Mouse (Mus musculus): ENCODE results near the gene Tmem132b. TPM values are rescaled to one million over a fixed set of nuclear protein-coding genes. Genes with fewer than 3 reads are reported as not detected.

Tmem132b gene
- polyA plus RNA-seq, 1 experiment, result under 0.01 TPM

- Histone ChIP-seq H3K4me3 (ENCODE audit: insufficient read depth, poor library complexity, severe bottlenecking) (no peak overlapping the region), H3ac (ENCODE audit: control insufficient read depth, insufficient read length, low read depth) (no peak overlapping the region), H3K79me2 (ENCODE audit: control insufficient read depth, insufficient read depth) (no peaks in the 10 kb centered on the region), H3K27me3 (ENCODE audit: control insufficient read depth, insufficient read depth, insufficient read length) (peaks cover 29% of the 10 kb centered on the region), H3K36me3 (ENCODE audit: control insufficient read depth, insufficient read depth) (no peaks in the 10 kb centered on the region), H3K79me3 (ENCODE audit: low read depth) (no peaks in the 10 kb centered on the region)
- TF ChIP-seq MAX (IDR thresholded peaks at IDR 0.05), result no peak
- TF ChIP-seq CTCF (IDR thresholded peaks at IDR 0.05; ENCODE audit: control insufficient read depth, insufficient read depth, insufficient read length), result peak; percentile 86
Measured at GRCm38 (mm10) chr5:125529109-125529508, 2.5 kb upstream of the Tmem132b start.

DNA sequence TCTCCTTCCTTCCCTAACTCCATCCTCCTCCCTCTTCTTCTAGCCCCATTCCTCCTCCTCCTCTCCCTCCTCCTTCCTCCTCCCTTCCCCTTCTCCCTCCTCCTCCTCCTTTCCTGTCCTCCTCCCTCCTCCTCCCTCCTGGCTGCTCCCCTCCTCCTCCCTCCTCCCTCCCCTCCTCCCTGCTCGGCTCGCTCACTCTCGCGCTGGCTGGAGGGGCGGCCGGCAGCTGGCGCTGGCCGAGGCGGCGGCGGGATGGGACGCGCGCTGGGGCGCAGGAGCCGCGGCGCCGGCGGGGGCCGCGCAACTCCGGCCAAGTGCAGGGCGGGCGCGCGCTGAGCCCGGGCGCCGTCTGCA, 594 bp downstream of the Tmem132b start:
- Histone ChIP-seq H3K27me3 (ENCODE audit: control insufficient read depth, insufficient read depth, insufficient read length) (peaks cover 55% of the 10 kb centered on the region), H3K36me3 (ENCODE audit: control insufficient read depth, insufficient read depth) (no peaks in the 10 kb centered on the region), H3K79me3 (ENCODE audit: low read depth) (no peaks in the 10 kb centered on the region), H3K4me3 (ENCODE audit: insufficient read depth, poor library complexity, severe bottlenecking) (peak overlapping the region; percentile 18), H3ac (ENCODE audit: control insufficient read depth, insufficient read length, low read depth) (no peak overlapping the region), H3K79me2 (ENCODE audit: control insufficient read depth, insufficient read depth) (no peaks in the 10 kb centered on the region)
- no peak for TF ChIP-seq FOSL1 (IDR thresholded peaks at IDR 0.05; ENCODE audit: insufficient read depth, low read length, poor library complexity, severe bottlenecking)
- no peak for TF ChIP-seq MAX (IDR thresholded peaks at IDR 0.05)
- TF ChIP-seq MYOD1 (IDR thresholded peaks at IDR 0.05; ENCODE audit: control insufficient read depth, insufficient read length, low read depth), result no peak
- TF ChIP-seq CEBPB (IDR thresholded peaks at IDR 0.05; ENCODE audit: low read depth), result no peak

DNA sequence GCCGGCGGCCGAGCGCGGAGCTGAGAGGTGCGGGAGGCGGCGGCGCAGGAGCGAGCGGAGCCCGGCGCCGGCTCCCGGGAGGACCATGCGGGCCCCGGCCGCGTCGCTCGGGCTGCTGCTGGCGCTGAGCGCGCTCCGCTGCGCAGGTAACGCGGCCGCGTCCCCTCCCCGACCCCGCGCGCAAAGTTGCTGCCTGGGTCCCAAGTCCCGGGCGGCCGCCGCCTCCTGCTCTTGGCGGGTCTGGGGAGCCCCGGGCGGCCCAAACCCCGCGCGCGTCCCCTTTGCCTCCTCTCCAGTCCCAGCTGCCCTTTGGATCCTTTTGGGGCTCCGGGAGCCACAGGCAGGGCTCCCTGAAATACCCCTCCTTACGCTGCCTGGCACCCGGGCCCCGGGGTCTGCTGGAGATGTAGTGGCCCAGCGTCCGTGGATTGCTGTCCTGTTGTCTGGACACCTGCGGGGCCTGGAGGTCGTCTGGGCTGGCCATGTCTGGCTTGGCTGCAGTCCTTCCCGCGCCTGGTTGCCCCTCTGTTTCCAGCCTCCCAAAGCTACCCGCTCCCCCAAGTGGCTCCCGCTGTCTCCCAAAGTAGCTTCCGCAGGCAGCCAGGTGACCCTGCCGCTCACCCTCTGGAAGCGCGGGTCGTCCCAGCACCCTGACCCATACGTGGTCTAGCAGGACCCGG, 1.1 kb downstream of the Tmem132b start:
- TF ChIP-seq CEBPB (IDR thresholded peaks at IDR 0.05; ENCODE audit: low read depth) (no peak), USF1 (IDR thresholded peaks at IDR 0.05; ENCODE audit: low read depth) (no peak), MAX (IDR thresholded peaks at IDR 0.05) (no peak), MYOG (IDR thresholded peaks at IDR 0.05; ENCODE audit: control insufficient read depth, extremely low read depth, insufficient read length) (no peak), MYOD1 (IDR thresholded peaks at IDR 0.05; ENCODE audit: control insufficient read depth, insufficient read length, low read depth) (no peak), CTCF (IDR thresholded peaks at IDR 0.05; ENCODE audit: control insufficient read depth, insufficient read depth, insufficient read length) (no peak), FOSL1 (IDR thresholded peaks at IDR 0.05; ENCODE audit: insufficient read depth, low read length, poor library complexity, severe bottlenecking) (no peak)
- H3K4me3 ChIP-seq (ENCODE audit: insufficient read depth, poor library complexity, severe bottlenecking), result peak overlapping the region; percentile 18

GRCm38 (mm10) chr5:125533225-125533900, 1.8 kb downstream of the Tmem132b start:
- no peak overlapping the region for H3K4me3 ChIP-seq (ENCODE audit: insufficient read depth, poor library complexity, severe bottlenecking)
- H3K36me3 ChIP-seq (ENCODE audit: control insufficient read depth, insufficient read depth), result no peaks in the 10 kb centered on the region
- TF ChIP-seq MAX (IDR thresholded peaks at IDR 0.05) (no peak), MYOD1 (IDR thresholded peaks at IDR 0.05; ENCODE audit: control insufficient read depth, insufficient read length, low read depth) (no peak), FOSL1 (IDR thresholded peaks at IDR 0.05; ENCODE audit: insufficient read depth, low read length, poor library complexity, severe bottlenecking) (no peak), USF1 (IDR thresholded peaks at IDR 0.05; ENCODE audit: low read depth) (no peak), CEBPB (IDR thresholded peaks at IDR 0.05; ENCODE audit: low read depth) (no peak)
- no peak overlapping the region for H3ac ChIP-seq (ENCODE audit: control insufficient read depth, insufficient read length, low read depth)
- H3K27me3 ChIP-seq (ENCODE audit: control insufficient read depth, insufficient read depth, insufficient read length), result peaks cover 58% of the 10 kb centered on the region
- no peaks in the 10 kb centered on the region for H3K79me2 ChIP-seq (ENCODE audit: control insufficient read depth, insufficient read depth)
- H3K79me3 ChIP-seq (ENCODE audit: low read depth), result no peaks in the 10 kb centered on the region

More for the DNA sequence above, 1.1 kb downstream of the Tmem132b start:
- no peaks in the 10 kb centered on the region for H3K79me2 ChIP-seq (ENCODE audit: control insufficient read depth, insufficient read depth)
- H3ac ChIP-seq (ENCODE audit: control insufficient read depth, insufficient read length, low read depth), result peak overlapping the region; percentile 31
- H3K79me3 ChIP-seq (ENCODE audit: low read depth), result no peaks in the 10 kb centered on the region
- peaks cover 55% of the 10 kb centered on the region for H3K27me3 ChIP-seq (ENCODE audit: control insufficient read depth, insufficient read depth, insufficient read length)
- no peaks in the 10 kb centered on the region for H3K36me3 ChIP-seq (ENCODE audit: control insufficient read depth, insufficient read depth)

DNA sequence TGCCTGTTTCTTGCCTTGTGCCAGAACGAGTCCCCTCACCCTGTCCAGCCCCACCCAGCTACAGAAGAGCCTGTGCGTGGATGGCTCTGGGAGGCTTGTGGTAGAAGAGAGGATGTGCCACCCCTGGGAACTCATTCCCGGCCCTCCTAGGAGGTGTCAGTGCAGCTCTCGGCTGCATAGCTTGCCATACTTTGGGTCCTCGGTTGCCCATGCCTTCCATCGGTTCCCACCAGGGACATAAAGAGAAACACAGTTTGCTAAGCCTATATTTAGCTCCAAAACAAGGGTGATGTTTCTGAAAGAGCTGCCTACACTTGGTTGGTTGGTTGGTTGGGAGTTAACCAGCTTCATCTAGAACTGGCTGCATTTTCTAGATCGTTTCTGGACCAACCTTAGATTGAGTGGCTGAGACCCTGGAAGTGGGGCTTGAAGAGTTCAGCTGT, 2.6 kb downstream of the Tmem132b start:
- Histone ChIP-seq H3K79me3 (ENCODE audit: low read depth) (no peaks in the 10 kb centered on the region), H3K79me2 (ENCODE audit: control insufficient read depth, insufficient read depth) (no peaks in the 10 kb centered on the region), H3ac (ENCODE audit: control insufficient read depth, insufficient read length, low read depth) (no peak overlapping the region), H3K36me3 (ENCODE audit: control insufficient read depth, insufficient read depth) (no peaks in the 10 kb centered on the region), H3K27me3 (ENCODE audit: control insufficient read depth, insufficient read depth, insufficient read length) (peaks cover 58% of the 10 kb centered on the region), H3K4me3 (ENCODE audit: insufficient read depth, poor library complexity, severe bottlenecking) (no peak overlapping the region)
- TF ChIP-seq MYOD1 (IDR thresholded peaks at IDR 0.05; ENCODE audit: control insufficient read depth, insufficient read length, low read depth), result no peak
- no peak for TF ChIP-seq MAX (IDR thresholded peaks at IDR 0.05)
- no peak for TF ChIP-seq FOSL1 (IDR thresholded peaks at IDR 0.05; ENCODE audit: insufficient read depth, low read length, poor library complexity, severe bottlenecking)
- no peak for TF ChIP-seq MYOG (IDR thresholded peaks at IDR 0.05; ENCODE audit: control insufficient read depth, extremely low read depth, insufficient read length)
- no peak for TF ChIP-seq CEBPB (IDR thresholded peaks at IDR 0.05; ENCODE audit: low read depth)
- TF ChIP-seq USF1 (IDR thresholded peaks at IDR 0.05; ENCODE audit: low read depth), result no peak
- TF ChIP-seq CTCF (IDR thresholded peaks at IDR 0.05; ENCODE audit: control insufficient read depth, insufficient read depth, insufficient read length), result no peak
